Mouse (Mus musculus): ENCODE data around the gene Rnf32. TPM values are rescaled to one million over a fixed set of nuclear protein-coding genes. Genes with fewer than 3 reads are reported as not detected.

The Rnf32 gene
- polyA plus RNA-seq, 1 experiment from 2014 or later, result 17.1 TPM

- WGBS, result 87% methylated on average over 4 of the region's 4 CpGs
- Histone ChIP-seq H3K9ac (ENCODE audit: low read depth, low read length) (no peak overlapping the region), H3K36me3 (ENCODE audit: control insufficient read depth, insufficient read depth, low read length) (no peaks in the 10 kb centered on the region), H3K27me3 (replicated peaks; ENCODE audit: control insufficient read depth, insufficient read depth, low read length) (no peaks in the 10 kb centered on the region), H3K4me2 (ENCODE audit: low read length) (no peak overlapping the region), H3K9me3 (ENCODE audit: control insufficient read depth, low read length) (no peaks in the 10 kb centered on the region), H3K4me3 (ENCODE audit: low read length) (no peak overlapping the region), H3K4me1 (ENCODE audit: control insufficient read depth, insufficient read depth, low read depth, low read length) (peaks cover 4% of the 10 kb centered on the region), H3K27ac (ENCODE audit: low read depth, low read length) (no peak overlapping the region)
- no peak for ATAC-seq
Measured at GRCm38 (mm10) chr5:29197187-29197586, 1.4 kb downstream of the Rnf32 start.

DNA sequence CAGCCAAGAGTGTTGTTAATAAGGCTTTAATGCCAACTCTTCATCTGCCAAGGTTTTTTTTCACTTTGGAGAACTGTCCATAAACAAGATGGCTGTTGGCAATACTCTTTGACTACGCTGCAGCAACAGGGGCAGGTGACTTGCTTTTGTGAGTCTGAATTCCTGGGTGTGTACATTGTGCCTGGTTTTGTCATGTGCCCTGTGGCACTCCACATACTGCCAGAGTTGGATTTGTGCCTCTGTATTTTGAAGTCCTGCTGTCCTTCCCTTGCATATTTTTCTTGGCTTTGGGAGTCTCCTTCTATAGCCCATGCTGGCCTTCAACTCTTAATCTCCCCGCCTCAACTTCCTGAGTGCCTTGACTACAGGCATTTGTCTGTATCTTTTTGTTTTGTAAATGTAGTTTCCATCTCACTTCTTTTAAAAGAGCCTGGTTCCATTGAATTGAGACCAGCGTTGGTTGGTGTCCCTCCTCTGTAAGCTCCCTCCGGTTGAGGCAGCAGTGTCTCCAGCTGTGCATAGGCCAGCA, 3.2 kb downstream of the Rnf32 start:
- Histone ChIP-seq H3K9me3 (ENCODE audit: control insufficient read depth, low read length) (no peaks in the 10 kb centered on the region), H3K4me1 (ENCODE audit: control insufficient read depth, insufficient read depth, low read depth, low read length) (peaks cover 4% of the 10 kb centered on the region), H3K9ac (ENCODE audit: low read depth, low read length) (no peak overlapping the region), H3K36me3 (ENCODE audit: control insufficient read depth, insufficient read depth, low read length) (no peaks in the 10 kb centered on the region), H3K27ac (ENCODE audit: low read depth, low read length) (no peak overlapping the region), H3K27me3 (replicated peaks; ENCODE audit: control insufficient read depth, insufficient read depth, low read length) (no peaks in the 10 kb centered on the region), H3K4me3 (ENCODE audit: low read length) (no peak overlapping the region), H3K4me2 (ENCODE audit: low read length) (no peak overlapping the region)
- WGBS, result 56% methylated on average over 4 of the region's 4 CpGs
- ATAC-seq, result no peak

DNA sequence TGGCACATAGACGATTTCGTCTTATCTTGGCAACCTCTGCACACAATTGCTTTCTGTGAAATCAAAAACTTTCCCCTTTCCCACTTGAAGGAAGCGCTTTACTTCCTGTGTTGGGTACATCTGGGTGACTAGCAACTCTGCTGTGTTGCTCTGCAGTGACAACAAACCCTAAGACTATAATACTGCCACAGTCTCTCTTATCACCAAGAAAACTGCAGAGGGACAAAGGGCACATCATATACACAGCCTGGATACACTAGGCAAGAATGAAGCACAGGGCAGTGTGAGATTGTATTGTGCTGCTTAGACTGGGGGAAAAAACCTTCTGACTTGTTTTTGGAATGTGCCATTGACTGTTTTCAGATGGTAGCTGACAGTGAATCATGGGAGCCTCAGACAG, 4.1 kb downstream of the Rnf32 start:
- Histone ChIP-seq H3K27me3 (replicated peaks; ENCODE audit: control insufficient read depth, insufficient read depth, low read length) (no peaks in the 10 kb centered on the region), H3K9me3 (ENCODE audit: control insufficient read depth, low read length) (no peaks in the 10 kb centered on the region), H3K9ac (ENCODE audit: low read depth, low read length) (no peak overlapping the region), H3K27ac (ENCODE audit: low read depth, low read length) (no peak overlapping the region), H3K4me1 (ENCODE audit: control insufficient read depth, insufficient read depth, low read depth, low read length) (peaks cover 4% of the 10 kb centered on the region), H3K36me3 (ENCODE audit: control insufficient read depth, insufficient read depth, low read length) (no peaks in the 10 kb centered on the region), H3K4me3 (ENCODE audit: low read length) (no peak overlapping the region), H3K4me2 (ENCODE audit: low read length) (no peak overlapping the region)
- WGBS, result 83% methylated on average over 3 of the region's 3 CpGs
- no peak for ATAC-seq

GRCm38 (mm10) chr5:29205690-29206089, 9.9 kb downstream of the Rnf32 start:
- no peak overlapping the region for H3K9ac ChIP-seq (ENCODE audit: low read depth, low read length)
- H3K36me3 ChIP-seq (ENCODE audit: control insufficient read depth, insufficient read depth, low read length), result 0 out of 2 replicates have a peak, but pooled peaks cover 2% of the 10 kb centered on the region
- no peak overlapping the region for H3K4me3 ChIP-seq (ENCODE audit: low read length)
- ATAC-seq, result no peak
- 88% methylated on average over 5 of the region's 5 CpGs for WGBS
- H3K4me1 ChIP-seq (ENCODE audit: control insufficient read depth, insufficient read depth, low read depth, low read length), result no peaks in the 10 kb centered on the region
- H3K27ac ChIP-seq (ENCODE audit: low read depth, low read length), result no peak overlapping the region
- H3K9me3 ChIP-seq (ENCODE audit: control insufficient read depth, low read length), result no peaks in the 10 kb centered on the region
- no peaks in the 10 kb centered on the region for H3K27me3 ChIP-seq (replicated peaks; ENCODE audit: control insufficient read depth, insufficient read depth, low read length)
- no peak overlapping the region for H3K4me2 ChIP-seq (ENCODE audit: low read length)

GRCm38 (mm10) chr5:29211980-29212555, 16.3 kb downstream of the Rnf32 start:
- ATAC-seq, result no peak
- H3K4me3 ChIP-seq (ENCODE audit: low read length), result no peak overlapping the region
- H3K4me1 ChIP-seq (ENCODE audit: control insufficient read depth, insufficient read depth, low read depth, low read length), result no peaks in the 10 kb centered on the region
- no peak overlapping the region for H3K27ac ChIP-seq (ENCODE audit: low read depth, low read length)
- H3K4me2 ChIP-seq (ENCODE audit: low read length), result no peak overlapping the region
- H3K9me3 ChIP-seq (ENCODE audit: control insufficient read depth, low read length), result no peaks in the 10 kb centered on the region
- H3K36me3 ChIP-seq (ENCODE audit: control insufficient read depth, insufficient read depth, low read length), result no peaks in the 10 kb centered on the region
- H3K27me3 ChIP-seq (replicated peaks; ENCODE audit: control insufficient read depth, insufficient read depth, low read length), result no peaks in the 10 kb centered on the region
- H3K9ac ChIP-seq (ENCODE audit: low read depth, low read length), result no peak overlapping the region
- 66% methylated on average over 4 of the region's 4 CpGs for WGBS

DNA sequence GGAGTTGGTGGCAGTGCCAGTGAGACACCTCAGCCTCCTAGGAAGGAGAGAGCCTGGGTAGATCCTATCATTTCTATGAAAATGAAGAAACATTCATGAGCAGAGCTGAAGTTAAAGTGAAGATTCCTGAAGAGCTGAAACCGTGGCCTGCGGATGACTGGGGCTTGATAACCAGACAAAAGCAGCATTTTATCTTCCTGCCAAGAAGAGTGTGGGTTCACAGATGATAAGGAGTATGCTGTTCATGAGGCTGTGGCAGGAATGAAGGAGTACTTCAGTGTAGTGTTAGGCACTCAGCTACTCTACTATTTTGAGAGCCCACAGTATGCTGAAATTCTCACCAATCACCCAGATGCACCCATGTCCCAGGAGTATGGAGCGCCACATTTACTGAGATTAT, 22.2 kb downstream of the Rnf32 start:
- no peak overlapping the region for H3K4me3 ChIP-seq (ENCODE audit: low read length)
- H3K4me2 ChIP-seq (ENCODE audit: low read length), result no peak overlapping the region
- no peak for ATAC-seq

DNA sequence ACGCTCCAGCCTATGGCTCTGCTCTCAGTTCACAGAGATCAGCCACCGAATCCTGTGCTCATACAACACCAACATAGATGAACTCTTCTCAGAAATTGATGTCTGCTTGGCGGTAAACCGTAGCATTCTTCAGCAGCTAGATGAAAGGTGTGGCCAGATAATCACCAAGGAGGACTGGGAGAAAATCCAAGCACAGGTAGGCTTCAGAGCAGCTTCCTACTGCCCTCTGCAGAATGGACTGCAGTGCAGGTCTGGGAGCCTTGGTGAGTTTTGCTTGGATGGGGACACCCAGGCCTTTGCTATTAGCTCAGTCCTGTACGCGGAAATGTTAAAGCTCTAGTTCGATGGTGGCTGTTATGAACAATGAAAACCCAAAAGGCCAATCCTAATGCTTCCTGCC, 28.3 kb downstream of the Rnf32 start:
- no peaks in the 10 kb centered on the region for H3K27me3 ChIP-seq (replicated peaks; ENCODE audit: control insufficient read depth, insufficient read depth, low read length)
- WGBS, result 91% methylated on average over 7 of the region's 7 CpGs

More for the DNA sequence above, 22.2 kb downstream of the Rnf32 start:
- Histone ChIP-seq H3K36me3 (ENCODE audit: control insufficient read depth, insufficient read depth, low read length) (no peaks in the 10 kb centered on the region), H3K9me3 (ENCODE audit: control insufficient read depth, low read length) (no peaks in the 10 kb centered on the region), H3K27ac (ENCODE audit: low read depth, low read length) (no peak overlapping the region), H3K27me3 (replicated peaks; ENCODE audit: control insufficient read depth, insufficient read depth, low read length) (no peaks in the 10 kb centered on the region), H3K4me1 (ENCODE audit: control insufficient read depth, insufficient read depth, low read depth, low read length) (no peaks in the 10 kb centered on the region), H3K9ac (ENCODE audit: low read depth, low read length) (no peak overlapping the region)
- 91% methylated on average over 3 of the region's 3 CpGs for WGBS

GRCm38 (mm10) chr5:29230481-29230880, 34.7 kb downstream of the Rnf32 start:
- Histone ChIP-seq H3K9ac (ENCODE audit: low read depth, low read length) (no peak overlapping the region), H3K27me3 (replicated peaks; ENCODE audit: control insufficient read depth, insufficient read depth, low read length) (no peaks in the 10 kb centered on the region), H3K9me3 (ENCODE audit: control insufficient read depth, low read length) (no peaks in the 10 kb centered on the region), H3K4me3 (ENCODE audit: low read length) (no peak overlapping the region), H3K4me1 (ENCODE audit: control insufficient read depth, insufficient read depth, low read depth, low read length) (no peaks in the 10 kb centered on the region), H3K36me3 (ENCODE audit: control insufficient read depth, insufficient read depth, low read length) (no peaks in the 10 kb centered on the region), H3K4me2 (ENCODE audit: low read length) (no peak overlapping the region), H3K27ac (ENCODE audit: low read depth, low read length) (no peak overlapping the region)
- ATAC-seq, result no peak
- 72% methylated on average over 2 of the region's 2 CpGs for WGBS

More for the DNA sequence above, 28.3 kb downstream of the Rnf32 start:
- no peak overlapping the region for H3K4me2 ChIP-seq (ENCODE audit: low read length)
- H3K9me3 ChIP-seq (ENCODE audit: control insufficient read depth, low read length), result no peaks in the 10 kb centered on the region
- H3K9ac ChIP-seq (ENCODE audit: low read depth, low read length), result no peak overlapping the region
- ATAC-seq, result no peak
- no peaks in the 10 kb centered on the region for H3K4me1 ChIP-seq (ENCODE audit: control insufficient read depth, insufficient read depth, low read depth, low read length)
- H3K27ac ChIP-seq (ENCODE audit: low read depth, low read length), result no peak overlapping the region
- H3K36me3 ChIP-seq (ENCODE audit: control insufficient read depth, insufficient read depth, low read length), result 0 out of 2 replicates have a peak, but pooled peaks cover 2% of the 10 kb centered on the region
- no peak overlapping the region for H3K4me3 ChIP-seq (ENCODE audit: low read length)

- H3K9me3 ChIP-seq (ENCODE audit: control insufficient read depth, low read length), result peaks cover 3% of the 10 kb centered on the region; the same call in 1 of the 2 replicates
- no peaks in the 10 kb centered on the region for H3K4me1 ChIP-seq (ENCODE audit: control insufficient read depth, insufficient read depth, low read depth, low read length)
- no peak overlapping the region for H3K27ac ChIP-seq (ENCODE audit: low read depth, low read length)
- no peak overlapping the region for H3K4me3 ChIP-seq (ENCODE audit: low read length)
- H3K4me2 ChIP-seq (ENCODE audit: low read length), result no peak overlapping the region
- ATAC-seq, result no peak
- no peaks in the 10 kb centered on the region for H3K36me3 ChIP-seq (ENCODE audit: control insufficient read depth, insufficient read depth, low read length)
- H3K27me3 ChIP-seq (replicated peaks; ENCODE audit: control insufficient read depth, insufficient read depth, low read length), result no peaks in the 10 kb centered on the region
- no peak overlapping the region for H3K9ac ChIP-seq (ENCODE audit: low read depth, low read length)
Measured at GRCm38 (mm10) chr5:29238379-29238778, 42.6 kb downstream of the Rnf32 start.

Data from hindbrain, embryonic 16.5 days (tissue).